Mouse (Mus musculus): Measurements from ENCODE around the gene Casq2. TPM values are rescaled to one million over a fixed set of nuclear protein-coding genes. Genes with fewer than 3 reads are reported as not detected.

The Casq2 gene
- polyA plus RNA-seq, 1 experiment from 2014 or later, result 0.95 TPM

- Histone ChIP-seq H3K9me3 (ENCODE audit: control insufficient read depth, low read length) (no peaks in the 10 kb centered on the region), H3K9ac (ENCODE audit: low read depth, low read length) (peak overlapping the region; percentile 56), H3K36me3 (ENCODE audit: control insufficient read depth, insufficient read depth, low read length) (peaks cover 13% of the 10 kb centered on the region), H3K4me3 (ENCODE audit: low read depth, low read length) (no peak overlapping the region), H3K27me3 (replicated peaks; ENCODE audit: control insufficient read depth, insufficient read depth, low read length) (no peaks in the 10 kb centered on the region), H3K4me2 (peak overlapping the region; percentile 37), H3K27ac (ENCODE audit: low read depth, low read length) (peak overlapping the region; percentile 96), H3K4me1 (replicated peaks; ENCODE audit: control insufficient read depth, insufficient read depth, low read length) (peaks cover 20% of the 10 kb centered on the region)
- ATAC-seq (replicated peaks; ENCODE audit: low FRiP score), result peak; percentile 19
- DNase-seq (ENCODE audit: low spot score), result no peak
- 9% methylated on average over 10 of the region's 10 CpGs for WGBS
These were observed 81.5 kb downstream of the Casq2 start for GRCm38 (mm10) chr3:102167555-102168210.

DNA sequence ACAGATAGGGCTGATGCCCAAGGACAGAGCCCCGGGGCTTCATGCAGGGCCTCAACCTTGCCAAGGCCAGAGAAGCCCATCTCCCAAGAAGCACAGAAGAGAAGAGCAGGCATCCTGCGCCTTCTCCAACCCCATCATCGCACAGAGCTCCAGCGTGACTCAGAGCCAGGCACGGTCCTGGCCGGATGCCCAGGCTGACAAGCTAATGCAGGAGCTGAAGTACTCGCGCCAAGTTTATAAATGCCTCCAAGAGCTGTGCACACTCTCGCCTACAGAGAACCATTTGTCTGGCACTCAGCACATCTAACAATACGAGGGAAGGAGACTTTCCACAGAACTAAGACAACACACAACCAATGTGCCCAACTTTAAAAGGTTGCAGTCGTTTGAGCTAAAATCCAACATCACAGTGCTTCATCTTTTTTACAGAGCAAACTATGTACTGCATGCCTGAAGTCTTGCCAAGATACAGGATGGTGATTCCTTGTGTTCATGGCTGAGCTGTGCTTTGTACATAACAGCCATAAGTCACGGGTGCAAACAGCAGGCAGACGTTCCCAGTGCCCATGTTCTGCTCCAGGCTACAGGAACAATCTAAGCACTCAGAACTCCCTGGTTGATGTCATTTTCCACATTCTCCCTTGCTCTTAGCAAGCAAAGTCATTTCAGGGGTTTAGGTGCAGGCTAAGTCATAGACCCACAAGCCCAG is 83.1 kb downstream of the Casq2 start:
- H3K36me3 ChIP-seq (ENCODE audit: control insufficient read depth, insufficient read depth, low read length), result peaks cover 1% of the 10 kb centered on the region; the same call in 1 of the 2 replicates
- no peak overlapping the region for H3K4me3 ChIP-seq (ENCODE audit: low read depth, low read length)
- peaks cover 20% of the 10 kb centered on the region for H3K4me1 ChIP-seq (replicated peaks; ENCODE audit: control insufficient read depth, insufficient read depth, low read length)
- DNase-seq (ENCODE audit: low spot score) (no peak), ATAC-seq (replicated peaks; ENCODE audit: low FRiP score) (no peak)
- peak overlapping the region; percentile 53; the same call in 1 of the 2 replicates for H3K27ac ChIP-seq (ENCODE audit: low read depth, low read length)
- H3K9ac ChIP-seq (ENCODE audit: low read depth, low read length), result no peak overlapping the region
- H3K4me2 ChIP-seq, result no peak overlapping the region
- no peaks in the 10 kb centered on the region for H3K9me3 ChIP-seq (ENCODE audit: control insufficient read depth, low read length)
- WGBS, result 82% methylated on average over 13 of the region's 13 CpGs
- no peaks in the 10 kb centered on the region for H3K27me3 ChIP-seq (replicated peaks; ENCODE audit: control insufficient read depth, insufficient read depth, low read length)

DNA sequence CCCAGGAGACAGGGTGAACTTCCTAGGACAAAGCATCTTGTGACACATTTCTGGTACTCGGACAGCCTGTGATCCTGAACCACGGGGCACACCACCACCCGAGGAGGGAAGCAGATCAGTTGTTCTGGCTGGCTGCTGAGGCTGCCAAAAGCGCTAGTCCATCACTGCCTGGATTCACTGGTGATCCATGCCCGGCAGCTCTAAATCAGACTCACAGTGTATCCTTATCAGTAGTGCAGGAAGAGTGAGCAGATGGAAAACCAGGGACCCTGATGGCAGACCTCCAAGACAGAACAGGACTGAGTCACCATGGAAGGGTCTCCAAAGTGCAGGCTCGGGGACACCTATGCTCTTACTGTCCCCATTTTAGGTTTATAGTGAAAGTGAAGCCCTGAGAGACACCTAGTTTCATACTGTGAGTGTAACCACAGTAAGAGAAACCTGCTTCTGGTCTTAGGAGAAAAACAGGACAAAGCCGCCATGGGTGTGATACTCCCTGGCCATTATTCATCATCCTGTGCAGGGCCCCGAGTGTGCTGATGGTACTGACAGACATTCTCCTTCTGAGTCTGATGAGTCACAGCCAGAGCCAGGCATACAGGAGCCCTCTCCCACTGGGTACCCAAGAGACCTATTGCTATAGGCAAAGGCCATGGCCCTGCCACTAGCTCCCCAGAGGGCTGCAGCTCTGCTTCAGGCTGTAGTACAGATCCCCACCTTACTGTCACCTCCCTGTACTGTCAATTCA is 88.1 kb downstream of the Casq2 start:
- H3K27ac ChIP-seq (ENCODE audit: low read depth, low read length), result no peak overlapping the region
- no peak overlapping the region for H3K4me3 ChIP-seq (ENCODE audit: low read depth, low read length)
- ATAC-seq (replicated peaks; ENCODE audit: low FRiP score) (no peak), DNase-seq (ENCODE audit: low spot score) (no peak)
- no peaks in the 10 kb centered on the region for H3K9me3 ChIP-seq (ENCODE audit: control insufficient read depth, low read length)
- no peaks in the 10 kb centered on the region for H3K36me3 ChIP-seq (ENCODE audit: control insufficient read depth, insufficient read depth, low read length)
- H3K4me1 ChIP-seq (replicated peaks; ENCODE audit: control insufficient read depth, insufficient read depth, low read length), result no peaks in the 10 kb centered on the region; the same call in 1 of the 2 replicates
- H3K9ac ChIP-seq (ENCODE audit: low read depth, low read length), result no peak overlapping the region
- 61% methylated on average over 8 of the region's 8 CpGs for WGBS
- no peak overlapping the region for H3K4me2 ChIP-seq
- no peaks in the 10 kb centered on the region for H3K27me3 ChIP-seq (replicated peaks; ENCODE audit: control insufficient read depth, insufficient read depth, low read length)

- Histone ChIP-seq H3K4me1 (replicated peaks; ENCODE audit: control insufficient read depth, insufficient read depth, low read length) (no peaks in the 10 kb centered on the region; the same call in 1 of the 2 replicates), H3K27ac (ENCODE audit: low read depth, low read length) (no peak overlapping the region)
- WGBS, result 92% methylated on average over 18 of the region's 18 CpGs
These were observed 89.5 kb downstream of the Casq2 start for GRCm38 (mm10) chr3:102175701-102176100.

DNA sequence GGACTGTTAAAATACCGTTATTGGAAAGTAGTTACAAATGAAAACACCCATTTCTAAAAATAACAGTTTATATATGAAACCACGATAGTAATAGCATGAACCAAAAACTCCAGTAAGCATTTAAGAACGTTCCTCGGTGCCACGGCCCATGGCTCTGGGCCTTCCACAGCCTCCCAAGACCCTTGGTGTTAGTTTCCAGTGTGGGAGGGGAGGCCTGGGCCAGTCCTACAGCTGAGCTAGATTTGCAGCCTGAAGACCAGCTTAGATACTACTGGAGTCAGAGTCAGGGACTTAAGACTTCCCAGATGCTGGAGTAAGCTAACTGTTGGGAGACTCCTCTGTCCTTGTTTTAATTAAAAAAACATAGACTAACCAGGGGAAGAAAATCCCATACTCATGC is 89.9 kb downstream of the Casq2 start:
- DNase-seq (ENCODE audit: low spot score) (no peak), ATAC-seq (replicated peaks; ENCODE audit: low FRiP score) (no peak)
- H3K36me3 ChIP-seq (ENCODE audit: control insufficient read depth, insufficient read depth, low read length), result no peaks in the 10 kb centered on the region
- H3K27me3 ChIP-seq (replicated peaks; ENCODE audit: control insufficient read depth, insufficient read depth, low read length), result no peaks in the 10 kb centered on the region
- no peak overlapping the region for H3K4me3 ChIP-seq (ENCODE audit: low read depth, low read length)
- H3K9me3 ChIP-seq (ENCODE audit: control insufficient read depth, low read length), result no peaks in the 10 kb centered on the region
- H3K4me2 ChIP-seq, result no peak overlapping the region
- no peaks in the 10 kb centered on the region; the same call in 1 of the 2 replicates for H3K4me1 ChIP-seq (replicated peaks; ENCODE audit: control insufficient read depth, insufficient read depth, low read length)
- no peak overlapping the region for H3K27ac ChIP-seq (ENCODE audit: low read depth, low read length)
- WGBS, result 89% methylated on average over 5 of the region's 5 CpGs
- H3K9ac ChIP-seq (ENCODE audit: low read depth, low read length), result no peak overlapping the region

More at GRCm38 (mm10) chr3:102175701-102176100, 89.5 kb downstream of the Casq2 start:
- Histone ChIP-seq H3K27me3 (replicated peaks; ENCODE audit: control insufficient read depth, insufficient read depth, low read length) (no peaks in the 10 kb centered on the region), H3K9ac (ENCODE audit: low read depth, low read length) (no peak overlapping the region), H3K36me3 (ENCODE audit: control insufficient read depth, insufficient read depth, low read length) (no peaks in the 10 kb centered on the region), H3K4me2 (no peak overlapping the region), H3K4me3 (ENCODE audit: low read depth, low read length) (no peak overlapping the region), H3K9me3 (ENCODE audit: control insufficient read depth, low read length) (no peaks in the 10 kb centered on the region)
- ATAC-seq (replicated peaks; ENCODE audit: low FRiP score) (no peak), DNase-seq (ENCODE audit: low spot score) (no peak)

DNA sequence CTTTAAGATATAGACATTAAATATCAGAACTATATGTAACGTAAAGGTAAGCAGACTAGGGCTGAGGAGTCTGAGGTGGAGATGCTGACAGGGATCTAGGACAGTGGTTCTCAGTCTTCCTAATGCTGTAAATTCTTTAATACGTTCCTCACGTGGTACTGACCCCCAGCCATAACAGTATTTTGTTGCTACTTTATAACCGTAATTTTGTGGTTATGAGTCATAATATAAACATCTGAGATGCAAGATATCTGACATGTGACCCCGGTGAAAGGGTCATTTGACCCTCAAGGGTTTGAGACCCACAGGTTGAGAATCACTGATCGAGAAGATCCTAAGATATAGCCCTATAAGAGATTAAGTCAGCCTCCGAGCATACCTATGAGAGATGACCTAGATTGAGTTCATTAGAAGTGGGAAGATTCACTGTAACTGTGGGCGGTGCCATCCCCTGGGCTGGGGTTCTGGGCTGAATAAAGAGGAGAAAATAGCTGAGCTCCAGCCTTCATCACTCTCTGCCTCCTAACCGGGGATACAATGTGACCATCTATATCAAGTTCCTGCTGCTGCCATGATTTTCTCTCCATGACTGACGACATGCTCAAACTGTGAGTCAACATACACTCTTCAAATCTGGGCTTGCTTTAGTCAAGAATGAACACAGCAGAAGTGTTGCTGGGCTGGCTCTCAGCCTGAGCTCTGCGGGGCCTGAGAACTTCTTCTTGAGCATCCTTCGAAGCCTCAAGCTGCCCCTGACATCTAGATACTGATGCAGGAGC is 91.8 kb downstream of the Casq2 start:
- no peaks in the 10 kb centered on the region for H3K27me3 ChIP-seq (replicated peaks; ENCODE audit: control insufficient read depth, insufficient read depth, low read length)
- no peak overlapping the region for H3K27ac ChIP-seq (ENCODE audit: low read depth, low read length)
- ATAC-seq (replicated peaks; ENCODE audit: low FRiP score) (no peak), DNase-seq (ENCODE audit: low spot score) (no peak)
- no peaks in the 10 kb centered on the region; the same call in 1 of the 2 replicates for H3K4me1 ChIP-seq (replicated peaks; ENCODE audit: control insufficient read depth, insufficient read depth, low read length)
- 92% methylated on average over 12 of the region's 12 CpGs for WGBS
- no peaks in the 10 kb centered on the region for H3K9me3 ChIP-seq (ENCODE audit: control insufficient read depth, low read length)
- no peaks in the 10 kb centered on the region for H3K36me3 ChIP-seq (ENCODE audit: control insufficient read depth, insufficient read depth, low read length)
- H3K4me2 ChIP-seq, result no peak overlapping the region
- H3K9ac ChIP-seq (ENCODE audit: low read depth, low read length), result no peak overlapping the region
- no peak overlapping the region for H3K4me3 ChIP-seq (ENCODE audit: low read depth, low read length)

GRCm38 (mm10) chr3:102179869-102180268 is 93.7 kb downstream of the Casq2 start:
- 88% methylated on average over 4 of the region's 4 CpGs for WGBS
- Histone ChIP-seq H3K4me3 (ENCODE audit: low read depth, low read length) (no peak overlapping the region), H3K27ac (ENCODE audit: low read depth, low read length) (no peak overlapping the region)

GRCm38 (mm10) chr3:102180746-102181145 is 94.5 kb downstream of the Casq2 start:
- no peak overlapping the region for H3K27ac ChIP-seq (ENCODE audit: low read depth, low read length)
- peaks cover 2% of the 10 kb centered on the region; the same call in 1 of the 2 replicates for H3K36me3 ChIP-seq (ENCODE audit: control insufficient read depth, insufficient read depth, low read length)
- no peak for ATAC-seq (replicated peaks; ENCODE audit: low FRiP score)
- no peaks in the 10 kb centered on the region for H3K27me3 ChIP-seq (replicated peaks; ENCODE audit: control insufficient read depth, insufficient read depth, low read length)
- H3K4me1 ChIP-seq (replicated peaks; ENCODE audit: control insufficient read depth, insufficient read depth, low read length), result no peaks in the 10 kb centered on the region
- H3K9ac ChIP-seq (ENCODE audit: low read depth, low read length), result no peak overlapping the region
- no peak overlapping the region for H3K4me3 ChIP-seq (ENCODE audit: low read depth, low read length)
- no peak for DNase-seq (ENCODE audit: low spot score)
- no peaks in the 10 kb centered on the region for H3K9me3 ChIP-seq (ENCODE audit: control insufficient read depth, low read length)
- H3K4me2 ChIP-seq, result no peak overlapping the region
- 82% methylated on average over 7 of the region's 7 CpGs for WGBS

More at GRCm38 (mm10) chr3:102179869-102180268, 93.7 kb downstream of the Casq2 start:
- H3K4me1 ChIP-seq (replicated peaks; ENCODE audit: control insufficient read depth, insufficient read depth, low read length), result no peaks in the 10 kb centered on the region; the same call in 1 of the 2 replicates
- no peak overlapping the region for H3K9ac ChIP-seq (ENCODE audit: low read depth, low read length)
- DNase-seq (ENCODE audit: low spot score) (no peak), ATAC-seq (replicated peaks; ENCODE audit: low FRiP score) (no peak)
- H3K9me3 ChIP-seq (ENCODE audit: control insufficient read depth, low read length), result no peaks in the 10 kb centered on the region
- H3K27me3 ChIP-seq (replicated peaks; ENCODE audit: control insufficient read depth, insufficient read depth, low read length), result no peaks in the 10 kb centered on the region
- no peak overlapping the region for H3K4me2 ChIP-seq
- peaks cover 2% of the 10 kb centered on the region; the same call in 1 of the 2 replicates for H3K36me3 ChIP-seq (ENCODE audit: control insufficient read depth, insufficient read depth, low read length)
